Mouse (Mus musculus) neural tube, embryonic 11.5 days (tissue): ENCODE measurements around the gene Col23a1. TPM values are rescaled to one million over a fixed set of nuclear protein-coding genes. Genes with fewer than 3 reads are reported as not detected.

Experiments
- ATAC-seq: fragments of 200-750 bp; cut with Nextera tagmentation; 2 replicates; pipeline ENCODE4 v1.8.0; 2017; ENCODE audit warnings: moderate number of reproducible peaks, mild to moderate bottlenecking, moderate TSS enrichment, moderate library complexity; ENCODE audit not compliant: insufficient read depth, low FRiP score, low TSS enrichment
- DNase-seq: peaks from one replicate; pipeline ENCODE4 v3.0.0-alpha.2; 2015; ENCODE audit warnings: low spot score
- H3K27ac ChIP-seq: fragments of 300-500 bp; sonication (generic); 2 replicates; pipeline ENCODE4 v1.5.1; 2014; ENCODE audit warnings: low read depth, mild to moderate bottlenecking, low read length
- H3K27me3 ChIP-seq: fragments of 300-500 bp; sonication (generic); 2 replicates; pipeline ENCODE4 v1.6.1; 2014; ENCODE audit warnings: mild to moderate bottlenecking, low read length, mixed read lengths; ENCODE audit not compliant: control insufficient read depth, insufficient read depth
- H3K36me3 ChIP-seq: fragments of 300-500 bp; sonication (generic); 2 replicates; pipeline ENCODE4 v1.6.1; 2014; ENCODE audit warnings: mild to moderate bottlenecking, low read length, moderate library complexity, mixed read lengths; ENCODE audit not compliant: control insufficient read depth, insufficient read depth
- H3K4me1 ChIP-seq: fragments of 300-500 bp; sonication (generic); 2 replicates; pipeline ENCODE4 v1.6.1; 2014; ENCODE audit warnings: low read length, mixed read lengths; ENCODE audit not compliant: control insufficient read depth, insufficient read depth
- H3K4me2 ChIP-seq: fragments of 300-500 bp; sonication (generic); 2 replicates; pipeline ENCODE4 v1.6.1; 2014; ENCODE audit warnings: low read depth, mild to moderate bottlenecking, moderate library complexity
- H3K4me3 ChIP-seq: fragments of 300-500 bp; sonication (generic); 2 replicates; pipeline ENCODE4 v1.5.1; 2014; ENCODE audit warnings: low read depth, low read length
- H3K9ac ChIP-seq: fragments of 300-500 bp; sonication (generic); 2 replicates; pipeline ENCODE4 v1.6.1; 2014; ENCODE audit warnings: mild to moderate bottlenecking, low read length
- H3K9me3 ChIP-seq: fragments of 300-500 bp; sonication (generic); 2 replicates; pipeline ENCODE4 v1.6.1; 2016; ENCODE audit warnings: low read length; ENCODE audit not compliant: control insufficient read depth
- WGBS: fragments of 180-500 bp; shearing (Covaris S2); extraction: QIAGEN DNeasy Blood & Tissue Kit; methylation state at CpG from one replicate; pipeline ENCODE4 v1.1.7; 2014; 5-methylcytosine and 5-hydroxymethylcytosine counted together
- polyA plus RNA-seq: library from polyadenylated mRNA; unstranded; fragments of >200 nt; fragmentation: Nextera tagmentation; extraction: Ambion mirVana; gene quantifications from 2 replicates; pipeline ENCODE4 v1.2.1, GENCODE M21; 2014

Col23a1 gene
- polyA plus RNA-seq, 1 experiment from 2014 or later = 10.9 TPM

- Histone ChIP-seq H3K4me3 (no peak overlapping the region), H3K4me1 (no peaks in the 10 kb centered on the region; the same call in 1 of the 2 replicates), H3K36me3 (no peaks in the 10 kb centered on the region), H3K4me2 (no peak overlapping the region), H3K9ac (no peak overlapping the region), H3K27ac (no peak overlapping the region), H3K9me3 (no peaks in the 10 kb centered on the region), H3K27me3 (no peaks in the 10 kb centered on the region)
- no peak for DNase-seq
- WGBS = 48% methylated on average over 14 of the region's 14 CpGs
- ATAC-seq = no peak
Measured at GRCm38 (mm10) chr11:51526631-51527161, 237.0 kb downstream of the Col23a1 start.

- H3K9me3 ChIP-seq = no peaks in the 10 kb centered on the region
- no peaks in the 10 kb centered on the region for H3K4me1 ChIP-seq
- ATAC-seq (no peak), DNase-seq (peak; percentile 25)
- whole genome bisulfite sequencing = 56% methylated on average over 11 of the region's 11 CpGs
- H3K9ac ChIP-seq = no peak overlapping the region
- no peaks in the 10 kb centered on the region for H3K27me3 ChIP-seq
- H3K36me3 ChIP-seq = no peaks in the 10 kb centered on the region
- H3K4me2 ChIP-seq = no peak overlapping the region
- H3K4me3 ChIP-seq = no peak overlapping the region
- H3K27ac ChIP-seq = no peak overlapping the region
Measured at GRCm38 (mm10) chr11:51533128-51533533, 243.4 kb downstream of the Col23a1 start.

GRCm38 (mm10) chr11:51534314-51534713 lies 244.6 kb downstream of the Col23a1 start:
- Histone ChIP-seq H3K4me3 (no peak overlapping the region), H3K9me3 (no peaks in the 10 kb centered on the region), H3K36me3 (no peaks in the 10 kb centered on the region), H3K27ac (no peak overlapping the region), H3K4me2 (no peak overlapping the region), H3K9ac (no peak overlapping the region), H3K4me1 (0 out of 2 replicates have a peak, but pooled peaks cover 3% of the 10 kb centered on the region), H3K27me3 (no peaks in the 10 kb centered on the region)
- 36% methylated on average over 2 of the region's 2 CpGs for WGBS
- ATAC-seq = no peak
- DNase-seq = peak; percentile 44

DNA sequence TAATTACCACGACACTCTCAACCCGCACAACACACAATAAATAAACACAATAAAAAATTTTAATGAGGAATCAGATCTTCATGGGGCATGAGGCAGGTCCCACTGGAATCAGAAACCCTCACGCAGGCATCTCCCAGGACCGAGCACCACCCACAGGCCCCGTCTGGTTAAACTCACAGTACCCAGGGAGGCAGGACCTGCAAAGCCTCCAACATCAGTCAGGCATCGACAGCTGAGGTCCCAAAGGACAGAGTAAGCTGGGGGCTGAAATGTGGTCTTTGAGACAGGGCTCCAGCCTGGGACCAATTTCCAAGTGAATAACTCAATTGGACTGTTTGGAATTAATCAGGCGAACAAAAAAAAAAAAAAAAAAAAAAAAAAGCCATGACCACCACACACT lies 248.7 kb downstream of the Col23a1 start:
- Histone ChIP-seq H3K4me2 (no peak overlapping the region), H3K4me1 (0 out of 2 replicates have a peak, but pooled peaks cover 3% of the 10 kb centered on the region), H3K27ac (no peak overlapping the region), H3K4me3 (no peak overlapping the region), H3K9me3 (no peaks in the 10 kb centered on the region), H3K36me3 (no peaks in the 10 kb centered on the region), H3K9ac (no peak overlapping the region), H3K27me3 (no peaks in the 10 kb centered on the region)
- 41% methylated on average over 7 of the region's 7 CpGs for WGBS
- ATAC-seq = no peak
- no peak for DNase-seq

DNA sequence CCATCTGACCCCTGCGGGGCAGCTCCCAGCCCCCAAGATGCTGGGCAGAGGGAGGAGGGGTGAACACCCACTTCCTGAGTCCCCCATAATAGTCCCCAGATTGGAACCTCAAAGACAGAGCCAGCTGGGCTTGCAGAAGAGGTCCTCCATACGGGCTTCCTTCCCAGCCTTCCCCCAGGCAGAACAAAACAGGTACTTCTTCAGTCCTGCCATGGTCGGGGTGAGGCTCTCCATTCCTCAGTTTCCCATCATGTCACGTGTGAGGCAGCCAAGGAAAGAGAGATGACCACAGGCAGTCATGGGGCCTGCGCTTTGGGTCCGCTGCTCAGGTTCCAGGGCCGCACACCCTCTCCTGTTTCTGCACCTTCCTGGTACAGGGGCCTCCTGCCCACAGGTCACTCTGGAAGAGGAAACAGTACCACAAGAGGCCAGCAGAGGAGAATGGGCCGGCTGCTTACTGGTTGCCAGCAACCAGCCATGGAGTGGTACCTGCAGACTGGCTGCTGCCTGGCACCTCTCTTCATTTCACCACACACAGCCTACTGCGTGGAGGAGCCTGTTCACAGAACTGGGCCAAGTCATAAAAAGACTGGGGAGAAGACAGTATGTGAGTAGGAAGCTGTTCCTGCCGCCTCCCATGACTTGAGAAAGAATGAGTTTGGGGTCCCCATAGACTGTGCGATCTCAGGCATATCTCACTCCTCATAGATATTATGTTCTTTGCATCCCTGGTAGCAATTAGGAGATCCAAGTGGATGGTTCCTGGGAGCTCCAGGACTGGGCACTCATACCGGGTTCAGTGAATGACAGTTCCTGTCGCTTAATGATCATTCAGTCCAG lies 249.4 kb downstream of the Col23a1 start:
- no peak overlapping the region for H3K4me2 ChIP-seq
- DNase-seq (no peak), ATAC-seq (peak; percentile 24)
- no peaks in the 10 kb centered on the region for H3K36me3 ChIP-seq
- H3K4me3 ChIP-seq = no peak overlapping the region
- WGBS = 61% methylated on average over 13 of the region's 13 CpGs
- no peaks in the 10 kb centered on the region for H3K9me3 ChIP-seq
- H3K4me1 ChIP-seq = 0 out of 2 replicates have a peak, but pooled peaks cover 3% of the 10 kb centered on the region
- no peak overlapping the region for H3K27ac ChIP-seq
- no peaks in the 10 kb centered on the region for H3K27me3 ChIP-seq
- no peak overlapping the region for H3K9ac ChIP-seq

- Histone ChIP-seq H3K4me1 (0 out of 2 replicates have a peak, but pooled peaks cover 3% of the 10 kb centered on the region), H3K4me3 (no peak overlapping the region), H3K36me3 (no peaks in the 10 kb centered on the region), H3K9ac (no peak overlapping the region), H3K4me2 (no peak overlapping the region), H3K9me3 (no peaks in the 10 kb centered on the region), H3K27ac (no peak overlapping the region), H3K27me3 (no peaks in the 10 kb centered on the region)
- 14% methylated on average over 10 of the region's 10 CpGs for whole genome bisulfite sequencing
- peak; percentile 92 for DNase-seq
- ATAC-seq = peak; percentile 83
Measured at GRCm38 (mm10) chr11:51539759-51540282, 250.1 kb downstream of the Col23a1 start.

- Histone ChIP-seq H3K27me3 (no peaks in the 10 kb centered on the region), H3K4me2 (no peak overlapping the region), H3K27ac (0 out of 2 replicates have a peak overlapping the region, but pooled peaks have one; percentile 34), H3K36me3 (no peaks in the 10 kb centered on the region), H3K4me3 (no peak overlapping the region), H3K9ac (no peak overlapping the region), H3K9me3 (no peaks in the 10 kb centered on the region), H3K4me1 (0 out of 2 replicates have a peak, but pooled peaks cover 3% of the 10 kb centered on the region)
- DNase-seq (peak; percentile 26), ATAC-seq (no peak)
- 40% methylated on average over 9 of the region's 9 CpGs for WGBS
Measured at GRCm38 (mm10) chr11:51542424-51542823, 252.7 kb downstream of the Col23a1 start.

DNA sequence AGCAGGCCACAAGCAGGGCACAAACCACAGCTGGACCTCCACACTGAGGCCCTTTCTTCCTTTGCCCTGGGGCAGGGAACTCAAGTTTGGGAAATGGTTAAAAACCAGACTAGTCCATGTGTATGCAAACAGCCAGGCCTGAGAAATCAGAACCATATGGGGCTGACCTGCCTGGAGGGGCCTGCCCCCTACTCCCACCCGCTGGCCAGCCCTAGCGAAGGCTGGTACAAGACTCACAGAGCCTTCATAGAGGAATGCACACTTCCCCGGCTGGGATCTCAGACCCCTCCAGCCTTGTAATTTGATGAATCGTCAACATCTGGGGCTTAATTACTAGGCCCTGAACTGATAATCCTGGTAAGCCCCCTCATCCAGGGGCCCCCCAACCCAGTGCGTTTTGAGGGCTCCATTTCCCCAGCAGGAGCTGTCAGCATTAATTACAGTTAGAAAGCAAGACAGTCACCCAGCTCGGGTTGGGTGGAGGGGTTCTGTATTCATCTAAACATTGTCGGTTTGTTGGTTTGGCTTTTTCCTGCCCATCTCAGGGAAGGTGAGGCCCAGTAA lies 253.8 kb downstream of the Col23a1 start:
- no peak for ATAC-seq

More for the DNA sequence above, 253.8 kb downstream of the Col23a1 start:
- 35% methylated on average over 7 of the region's 7 CpGs for WGBS
- H3K4me1 ChIP-seq = no peaks in the 10 kb centered on the region
- no peaks in the 10 kb centered on the region for H3K9me3 ChIP-seq
- H3K27me3 ChIP-seq = no peaks in the 10 kb centered on the region
- no peak overlapping the region for H3K9ac ChIP-seq
- H3K4me3 ChIP-seq = no peak overlapping the region
- no peaks in the 10 kb centered on the region for H3K36me3 ChIP-seq
- H3K4me2 ChIP-seq = no peak overlapping the region
- DNase-seq = peak; percentile 51
- no peak overlapping the region for H3K27ac ChIP-seq
